Mouse (Mus musculus) liver, embryonic 12.5 days (tissue): ENCODE results near the gene Pkp1. TPM values are rescaled to one million over a fixed set of nuclear protein-coding genes. Genes with fewer than 3 reads are reported as not detected.

Experiments
- ATAC-seq: fragments of 200-750 bp; cut with Nextera tagmentation; 2 replicates; pipeline ENCODE4 v1.8.0; 2017; ENCODE audit warnings: moderate number of reproducible peaks, mild to moderate bottlenecking, moderate library complexity
- H3K27ac ChIP-seq: fragments of 300-500 bp; sonication (generic); 2 replicates; pipeline ENCODE4 v1.5.1; 2016; ENCODE audit warnings: mild to moderate bottlenecking
- H3K27me3 ChIP-seq: fragments of 300-500 bp; sonication (generic); replicated peaks from 2 replicates; pipeline ENCODE4 v1.6.1; 2016; ENCODE audit warnings: mild to moderate bottlenecking, moderate library complexity
- H3K36me3 ChIP-seq: fragments of 300-500 bp; sonication (generic); 2 replicates; pipeline ENCODE4 v1.6.1; 2016; ENCODE audit warnings: mild to moderate bottlenecking, moderate library complexity
- H3K4me1 ChIP-seq: fragments of 300-500 bp; sonication (generic); 2 replicates; pipeline ENCODE4 v1.6.1; 2016
- H3K4me2 ChIP-seq: fragments of 300-500 bp; sonication (generic); 2 replicates; pipeline ENCODE4 v1.6.1; 2016; ENCODE audit warnings: mild to moderate bottlenecking, moderate library complexity
- H3K4me3 ChIP-seq: fragments of 300-500 bp; sonication (generic); 2 replicates; pipeline ENCODE4 v1.5.1; 2016; ENCODE audit warnings: mild to moderate bottlenecking, moderate library complexity
- H3K9ac ChIP-seq: fragments of 300-500 bp; sonication (generic); 2 replicates; pipeline ENCODE4 v1.6.1; 2016; ENCODE audit warnings: mild to moderate bottlenecking, moderate library complexity
- H3K9me3 ChIP-seq: fragments of 300-500 bp; sonication (generic); replicated peaks from 2 replicates; pipeline ENCODE4 v1.6.1; 2016; ENCODE audit warnings: mild to moderate bottlenecking, moderate library complexity
- WGBS: fragments of 180-500 bp; shearing (Covaris S2); methylation state at CpG from one replicate; pipeline ENCODE4 v1.1.7; 2016; ENCODE audit not compliant: insufficient replicate concordance; 5-methylcytosine and 5-hydroxymethylcytosine counted together
- polyA plus RNA-seq: library from polyadenylated mRNA; unstranded; fragments of >200 nt; fragmentation: Nextera tagmentation; extraction: Ambion mirVana; gene quantifications from 2 replicates; pipeline ENCODE4 v1.2.1, GENCODE M21; 2016

The Pkp1 gene
- polyA plus RNA-seq, 1 experiment from 2014 or later = not detected

DNA sequence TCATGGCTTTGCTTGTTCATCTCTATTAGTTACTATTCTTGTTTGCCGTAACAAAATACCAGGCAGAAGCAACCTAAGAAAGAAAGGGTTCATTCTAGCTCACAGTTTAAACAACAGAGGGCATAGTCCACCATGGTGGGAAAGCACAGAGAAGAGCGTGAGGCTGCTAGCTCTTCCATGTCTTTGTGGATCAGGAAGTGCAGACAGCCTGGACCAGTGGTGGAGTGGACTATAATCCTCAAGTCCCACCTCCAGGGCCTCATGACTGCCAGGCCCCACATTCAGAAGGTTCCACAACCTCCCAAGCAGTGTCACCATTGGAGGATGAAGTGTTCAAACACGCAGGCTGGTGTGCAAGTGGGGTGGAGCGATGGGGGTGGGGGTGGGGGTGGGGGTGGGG lies 65.8 kb downstream of the Pkp1 start:
- 75% methylated on average over 4 of the region's 4 CpGs for WGBS
- H3K27ac ChIP-seq = no peak overlapping the region; the same call in 1 of the 2 replicates
- no peaks in the 10 kb centered on the region for H3K36me3 ChIP-seq
- no peaks in the 10 kb centered on the region for H3K9me3 ChIP-seq
- no peak overlapping the region for H3K9ac ChIP-seq
- peaks cover 15% of the 10 kb centered on the region; the same call in 1 of the 2 replicates for H3K27me3 ChIP-seq
- H3K4me2 ChIP-seq = no peak overlapping the region
- peaks cover 54% of the 10 kb centered on the region for H3K4me1 ChIP-seq
- no peak overlapping the region for H3K4me3 ChIP-seq
- no peak for ATAC-seq

GRCm38 (mm10) chr1:135852044-135852756 lies 66.8 kb downstream of the Pkp1 start:
- Histone ChIP-seq H3K9ac (no peak overlapping the region), H3K36me3 (no peaks in the 10 kb centered on the region), H3K27me3 (peaks cover 20% of the 10 kb centered on the region; the same call in 1 of the 2 replicates), H3K27ac (no peak overlapping the region), H3K4me1 (peaks cover 49% of the 10 kb centered on the region), H3K4me3 (no peak overlapping the region), H3K4me2 (no peak overlapping the region), H3K9me3 (no peaks in the 10 kb centered on the region)
- WGBS = 60% methylated on average over 13 of the region's 13 CpGs
- no peak for ATAC-seq

DNA sequence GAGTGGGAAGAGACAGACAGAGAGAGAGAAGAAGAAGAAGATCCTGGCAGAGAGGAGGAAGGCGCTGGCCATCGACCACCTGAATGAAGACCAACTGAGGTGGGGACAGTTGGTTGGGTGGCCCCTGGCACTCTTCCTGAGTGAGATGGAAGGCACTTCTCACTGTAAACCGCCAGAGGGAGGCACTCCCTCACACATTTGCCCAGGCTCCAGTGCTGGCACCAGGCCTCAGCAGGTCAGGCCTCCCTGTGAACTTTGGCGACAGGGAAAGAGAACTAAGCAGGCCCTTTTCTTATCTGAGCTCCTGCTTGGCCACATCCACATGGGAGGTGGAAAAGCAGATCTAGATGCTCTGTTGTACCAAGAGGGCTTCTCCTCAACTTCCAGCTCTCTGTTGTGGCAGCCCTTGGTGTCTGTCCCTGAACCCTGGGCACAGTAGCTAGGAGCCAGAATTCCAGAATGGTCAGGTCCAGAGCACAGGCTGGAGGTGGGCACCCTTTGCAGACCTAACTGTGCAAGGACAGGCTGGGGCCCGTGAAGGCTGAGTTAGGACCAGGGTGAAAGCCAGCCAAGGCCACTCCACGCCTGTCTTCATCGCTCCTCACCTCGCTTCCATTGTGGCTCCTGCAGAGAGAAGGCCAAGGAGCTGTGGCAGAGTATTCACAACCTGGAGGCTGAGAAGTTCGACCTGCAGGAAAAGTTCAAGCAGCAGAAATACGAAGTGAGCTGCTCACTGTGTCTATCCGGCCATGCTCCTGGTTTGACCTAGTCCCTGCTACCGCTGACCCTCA lies 68.1 kb downstream of the Pkp1 start:
- Histone ChIP-seq H3K9me3 (no peaks in the 10 kb centered on the region), H3K4me2 (no peak overlapping the region), H3K36me3 (no peaks in the 10 kb centered on the region), H3K4me3 (no peak overlapping the region), H3K27ac (no peak overlapping the region), H3K9ac (no peak overlapping the region), H3K27me3 (peaks cover 20% of the 10 kb centered on the region; the same call in 1 of the 2 replicates), H3K4me1 (peaks cover 44% of the 10 kb centered on the region)
- ATAC-seq = peak; percentile 38; the same call in 1 of the 2 replicates
- WGBS = 57% methylated on average over 12 of the region's 12 CpGs

DNA sequence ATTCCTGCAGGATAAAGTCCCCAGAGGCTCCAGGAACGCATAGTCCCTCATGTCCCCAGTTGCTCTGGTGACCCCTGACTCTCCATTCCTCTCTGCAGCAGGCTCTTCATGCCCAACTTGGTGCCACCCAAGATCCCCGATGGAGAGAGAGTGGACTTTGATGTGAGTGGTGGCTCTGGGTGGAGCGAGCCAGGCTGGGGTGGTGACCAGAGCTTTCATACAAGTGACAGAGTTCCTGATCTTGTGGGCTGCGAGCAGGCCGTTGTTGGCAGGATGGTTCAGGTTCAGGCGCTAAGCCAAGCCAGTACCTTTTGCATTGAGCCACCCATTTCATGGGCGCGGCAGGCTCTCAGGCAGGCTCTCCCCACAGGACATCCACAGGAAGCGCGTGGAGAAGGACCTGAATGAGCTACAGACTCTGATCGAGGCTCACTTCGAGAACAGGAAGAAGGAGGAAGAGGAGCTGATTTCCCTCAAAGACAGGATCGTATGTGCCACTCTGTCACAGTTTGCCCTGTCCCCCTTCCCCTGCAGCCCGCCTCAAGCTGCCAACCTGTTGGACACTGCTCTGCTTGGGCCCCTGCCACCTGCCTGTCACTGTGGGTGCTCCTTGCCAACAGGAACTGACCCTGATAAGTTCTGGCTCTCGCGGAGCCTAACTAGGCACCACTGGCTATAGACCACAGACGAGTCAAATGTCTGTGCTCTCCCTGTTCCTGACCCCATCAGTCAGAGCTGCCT lies 71.2 kb downstream of the Pkp1 start:
- Histone ChIP-seq H3K4me3 (no peak overlapping the region), H3K9me3 (no peaks in the 10 kb centered on the region), H3K9ac (no peak overlapping the region), H3K36me3 (no peaks in the 10 kb centered on the region), H3K27ac (no peak overlapping the region), H3K27me3 (peaks cover 41% of the 10 kb centered on the region), H3K4me1 (peaks cover 33% of the 10 kb centered on the region), H3K4me2 (no peak overlapping the region)
- WGBS = 44% methylated on average over 17 of the region's 17 CpGs
- no peak for ATAC-seq

DNA sequence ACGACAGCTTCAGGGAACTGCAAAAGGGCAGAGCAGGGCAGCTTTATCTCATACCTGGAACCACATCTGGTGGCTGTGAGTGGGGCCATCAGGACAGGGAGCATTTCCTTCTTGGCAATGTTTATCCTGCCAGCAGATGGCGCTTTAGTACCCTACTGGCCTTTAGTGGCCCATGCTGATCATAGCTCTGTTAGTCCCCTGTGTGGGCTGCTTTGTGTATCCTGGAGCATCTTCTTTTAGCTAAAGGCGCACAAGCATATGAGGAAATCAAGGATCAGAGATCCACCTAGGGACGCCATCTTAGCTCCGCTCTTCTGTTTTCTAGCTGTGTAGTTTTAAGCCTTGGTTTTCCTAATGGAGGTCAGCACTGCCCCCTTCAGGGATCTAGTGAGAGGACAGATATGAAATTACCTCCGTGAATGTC lies 71.9 kb downstream of the Pkp1 start:
- peaks cover 27% of the 10 kb centered on the region for H3K4me1 ChIP-seq

DNA sequence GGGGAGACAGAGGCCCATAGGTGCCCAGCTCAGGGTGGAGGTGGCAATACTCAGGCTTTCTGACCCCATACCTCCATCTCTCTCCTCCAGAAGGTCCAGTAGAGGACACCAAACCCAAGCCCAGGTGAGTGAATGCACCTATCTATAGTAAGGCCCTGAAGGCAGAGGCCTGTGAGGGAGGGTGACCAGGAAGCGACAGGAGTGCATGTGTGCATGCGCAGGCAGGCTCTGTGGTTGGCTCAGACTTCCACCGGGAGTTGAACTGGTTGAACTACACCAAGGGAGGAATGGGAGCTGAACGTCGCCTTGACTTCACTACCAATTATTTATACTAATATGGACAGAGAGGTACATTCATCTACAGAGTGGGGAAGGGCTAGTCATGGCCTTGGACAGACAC lies 72.4 kb downstream of the Pkp1 start:
- Histone ChIP-seq H3K4me1 (peaks cover 22% of the 10 kb centered on the region), H3K27me3 (peaks cover 42% of the 10 kb centered on the region), H3K36me3 (no peaks in the 10 kb centered on the region), H3K9me3 (no peaks in the 10 kb centered on the region), H3K4me3 (no peak overlapping the region), H3K27ac (no peak overlapping the region), H3K4me2 (no peak overlapping the region), H3K9ac (no peak overlapping the region)
- 73% methylated on average over 5 of the region's 5 CpGs for WGBS
- no peak for ATAC-seq

More for the DNA sequence above, 71.9 kb downstream of the Pkp1 start:
- Histone ChIP-seq H3K4me2 (no peak overlapping the region), H3K27me3 (peaks cover 41% of the 10 kb centered on the region), H3K4me3 (no peak overlapping the region), H3K36me3 (no peaks in the 10 kb centered on the region), H3K27ac (no peak overlapping the region), H3K9ac (no peak overlapping the region), H3K9me3 (no peaks in the 10 kb centered on the region)
- peak; percentile 64 for ATAC-seq
- 16% methylated on average over 6 of the region's 6 CpGs for WGBS

GRCm38 (mm10) chr1:135844481-135844880 lies 74.5 kb downstream of the Pkp1 start:
- WGBS = 29% methylated on average over 6 of the region's 6 CpGs
- no peak for ATAC-seq

DNA sequence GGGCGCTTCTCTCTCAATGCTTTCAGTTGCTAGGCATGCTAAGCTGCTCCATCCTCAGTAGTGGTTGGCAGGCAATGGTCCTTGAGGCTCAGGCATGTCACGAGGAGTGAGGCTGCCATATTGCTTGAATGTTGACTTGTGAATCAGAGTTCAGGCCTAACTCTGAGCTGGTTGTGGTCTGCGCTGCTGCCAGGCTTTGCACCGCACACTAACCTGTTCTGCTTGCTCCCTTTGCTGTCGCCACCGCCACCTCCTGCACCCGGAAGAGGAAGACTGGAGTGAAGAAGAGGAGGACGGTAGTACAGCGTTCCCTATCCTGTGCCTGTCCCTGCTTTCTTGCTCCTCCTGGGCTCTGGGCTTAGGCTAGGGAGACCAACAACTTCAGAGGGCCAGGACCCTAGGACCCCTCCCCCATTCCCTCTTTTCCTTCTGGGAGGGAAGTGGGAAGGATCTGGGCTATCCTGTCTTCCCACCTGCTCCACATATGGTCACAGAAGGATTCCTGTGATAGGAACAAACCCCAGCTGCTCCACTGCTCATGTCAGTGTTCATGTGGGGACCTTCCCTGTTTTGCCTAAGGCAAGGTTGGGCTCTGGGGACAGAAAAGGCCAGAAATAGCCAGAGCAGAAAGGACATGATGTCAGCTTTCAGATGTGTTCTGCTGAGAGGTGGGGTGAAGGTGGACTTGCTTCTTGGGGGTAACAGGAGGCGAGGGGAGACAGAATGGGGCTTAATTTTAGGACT lies 75.3 kb downstream of the Pkp1 start:
- Histone ChIP-seq H3K36me3 (no peaks in the 10 kb centered on the region), H3K9me3 (no peaks in the 10 kb centered on the region), H3K4me1 (peaks cover 12% of the 10 kb centered on the region), H3K27ac (no peak overlapping the region), H3K4me2 (no peak overlapping the region), H3K27me3 (peaks cover 45% of the 10 kb centered on the region), H3K4me3 (no peak overlapping the region), H3K9ac (no peak overlapping the region)
- ATAC-seq = no peak
- WGBS = 73% methylated on average over 10 of the region's 10 CpGs

More at GRCm38 (mm10) chr1:135844481-135844880, 74.5 kb downstream of the Pkp1 start:
- no peaks in the 10 kb centered on the region for H3K36me3 ChIP-seq
- H3K4me1 ChIP-seq = peaks cover 12% of the 10 kb centered on the region
- no peak overlapping the region for H3K27ac ChIP-seq
- no peaks in the 10 kb centered on the region for H3K9me3 ChIP-seq
- peaks cover 49% of the 10 kb centered on the region for H3K27me3 ChIP-seq
- H3K4me3 ChIP-seq = no peak overlapping the region
- H3K9ac ChIP-seq = no peak overlapping the region
- H3K4me2 ChIP-seq = no peak overlapping the region

DNA sequence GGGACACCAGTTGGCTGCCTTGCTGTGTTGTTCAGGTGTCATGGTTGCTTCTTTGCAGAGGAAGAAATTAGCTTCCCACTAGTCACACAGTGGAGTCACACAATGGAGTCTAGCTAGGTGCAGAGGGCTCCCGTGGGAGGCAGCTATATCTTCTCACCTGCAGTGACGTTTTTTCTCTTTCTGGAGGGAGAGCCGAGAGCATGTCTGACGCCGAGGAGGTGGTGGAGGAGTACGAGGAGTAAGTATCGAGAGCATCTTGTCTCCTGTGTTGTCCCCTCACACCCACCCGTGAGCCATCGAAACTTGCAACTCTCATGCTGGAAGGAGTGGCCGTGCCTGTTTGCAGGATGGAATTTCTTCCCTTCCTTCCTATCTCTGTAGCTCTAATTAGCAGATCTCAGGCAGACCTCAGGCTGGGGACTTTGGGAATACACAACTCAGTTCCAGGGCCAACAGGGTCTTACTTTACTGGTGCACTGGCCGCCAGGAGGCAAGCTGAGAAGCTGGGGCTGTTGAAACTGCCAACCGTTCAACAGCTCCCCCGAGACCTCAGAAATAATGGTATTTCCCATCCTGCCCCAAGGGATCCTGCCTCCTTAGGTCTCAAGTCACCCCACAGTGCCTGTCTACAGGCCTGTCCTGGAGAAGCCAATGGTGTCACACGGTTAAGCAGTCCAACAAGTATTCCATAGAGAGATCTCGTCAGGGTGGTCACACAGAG lies 78.2 kb downstream of the Pkp1 start:
- 46% methylated on average over 15 of the region's 15 CpGs for WGBS
- Histone ChIP-seq H3K4me2 (no peak overlapping the region), H3K4me1 (peaks cover 14% of the 10 kb centered on the region; the same call in 1 of the 2 replicates), H3K27me3 (peaks cover 61% of the 10 kb centered on the region), H3K4me3 (no peak overlapping the region), H3K27ac (no peak overlapping the region), H3K36me3 (no peaks in the 10 kb centered on the region), H3K9ac (no peak overlapping the region), H3K9me3 (no peaks in the 10 kb centered on the region)
- ATAC-seq = no peak

DNA sequence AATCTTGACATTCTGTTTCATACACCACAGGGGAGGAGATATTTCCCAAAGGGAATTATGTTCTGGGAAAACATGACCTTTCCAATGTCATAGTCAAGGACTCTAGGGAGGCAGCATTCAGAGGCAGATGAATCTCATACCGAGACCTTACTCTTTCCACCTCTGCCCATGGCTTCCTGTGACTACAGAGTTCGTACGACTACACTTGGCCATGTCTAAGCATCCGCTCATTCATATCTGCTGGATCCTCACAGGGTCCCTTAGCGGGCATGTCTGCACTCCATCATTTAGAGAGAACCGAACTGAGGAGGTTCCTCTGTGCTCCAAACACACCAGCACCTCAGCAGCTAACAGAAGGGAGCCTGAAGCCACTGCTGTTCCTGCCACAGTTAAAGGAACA lies 79.9 kb downstream of the Pkp1 start:
- no peak overlapping the region for H3K9ac ChIP-seq
- H3K4me1 ChIP-seq = peaks cover 8% of the 10 kb centered on the region; the same call in 1 of the 2 replicates
- H3K9me3 ChIP-seq = no peaks in the 10 kb centered on the region
- ATAC-seq = no peak
- H3K4me2 ChIP-seq = no peak overlapping the region
- H3K27me3 ChIP-seq = peaks cover 70% of the 10 kb centered on the region
- 66% methylated on average over 6 of the region's 6 CpGs for WGBS
- no peaks in the 10 kb centered on the region for H3K36me3 ChIP-seq
- no peak overlapping the region for H3K27ac ChIP-seq
- no peak overlapping the region for H3K4me3 ChIP-seq

DNA sequence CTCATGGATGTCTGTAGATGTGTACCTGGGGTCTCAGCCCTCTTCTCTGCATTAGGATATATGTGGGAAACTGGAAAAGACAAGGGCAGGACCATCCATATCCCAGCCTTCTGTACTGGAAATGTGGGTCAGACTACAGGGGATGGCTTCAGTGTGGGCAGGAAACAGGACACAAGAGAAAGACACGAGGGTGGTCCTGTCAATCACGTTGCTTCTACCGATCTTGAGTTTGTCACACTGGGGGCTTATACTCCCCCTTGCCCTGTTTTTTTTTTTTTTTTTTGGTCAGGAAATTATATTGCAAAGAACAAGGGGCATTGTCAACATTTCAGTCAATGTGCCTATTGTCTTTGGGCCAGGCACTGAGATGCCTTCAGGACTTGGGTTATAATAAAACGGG lies 80.4 kb downstream of the Pkp1 start:
- Histone ChIP-seq H3K36me3 (no peaks in the 10 kb centered on the region), H3K4me1 (peaks cover 8% of the 10 kb centered on the region; the same call in 1 of the 2 replicates), H3K4me2 (no peak overlapping the region), H3K9ac (no peak overlapping the region), H3K4me3 (no peak overlapping the region), H3K27me3 (peaks cover 66% of the 10 kb centered on the region), H3K27ac (no peak overlapping the region), H3K9me3 (no peaks in the 10 kb centered on the region)
- WGBS = 59% methylated on average over 4 of the region's 4 CpGs
- no peak for ATAC-seq
